Mouse (Mus musculus) liver, embryonic 14.5 days (tissue): Measurements from ENCODE around the gene E2f2. TPM values are rescaled to one million over a fixed set of nuclear protein-coding genes. Genes with fewer than 3 reads are reported as not detected.

Experiments used
- ATAC-seq: fragments of 200-750 bp; cut with Nextera tagmentation; 2 replicates; pipeline ENCODE4 v1.8.0; 2017; ENCODE audit warnings: moderate number of reproducible peaks, mild to moderate bottlenecking, moderate library complexity; ENCODE audit not compliant: insufficient read depth
- DNase-seq, 3 experiments: peaks; one replicate each; pipeline ENCODE4 v3.0.0-alpha.2; 2012 to 2013; ENCODE audit warnings: low read depth in 3 of 3, low spot score in 3 of 3
- H3K27ac ChIP-seq: fragments of 300-500 bp; sonication (generic); 2 replicates; pipeline ENCODE4 v1.5.1; 2014; ENCODE audit warnings: moderate library complexity, mild to moderate bottlenecking, control low read depth, inconsistent platforms
- H3K27me3 ChIP-seq: fragments of 300-500 bp; sonication (generic); 2 replicates; pipeline ENCODE4 v1.6.1; 2014; ENCODE audit warnings: mild to moderate bottlenecking, low read length, moderate library complexity; ENCODE audit not compliant: control insufficient read depth, insufficient read depth
- H3K36me3 ChIP-seq: fragments of 300-500 bp; sonication (generic); replicated peaks from 2 replicates; pipeline ENCODE4 v1.6.1; 2014; ENCODE audit warnings: low read depth; ENCODE audit not compliant: control insufficient read depth, insufficient read depth
- H3K4me1 ChIP-seq, 2 experiments: fragments of 200-500 bp in 1 of 2; fragments of 300-500 bp in 1 of 2; sonication (generic) in 1 of 2; replicated peaks; 2 replicates each; pipeline ENCODE4 v1.6.1; 2012 to 2014; ENCODE audit warnings: antibody characterized with exemption in 1 of 2, inconsistent platforms in 1 of 2, low read length in 1 of 2; ENCODE audit not compliant: control insufficient read depth in 2 of 2, insufficient read depth in 2 of 2
- H3K4me2 ChIP-seq: fragments of 300-500 bp; sonication (generic); 2 replicates; pipeline ENCODE4 v1.6.1; 2014; ENCODE audit warnings: low read depth, mild to moderate bottlenecking, control low read depth, moderate library complexity
- H3K4me3 ChIP-seq, 2 experiments: fragments of 200-500 bp in 1 of 2; fragments of 300-500 bp in 1 of 2; sonication (generic) in 1 of 2; 2 replicates each; pipeline ENCODE4 v1.5.1; 2012 to 2014; ENCODE audit warnings: low read depth in 2 of 2, low read length in 2 of 2, mild to moderate bottlenecking in 2 of 2, control low read depth in 1 of 2, inconsistent platforms in 1 of 2, moderate library complexity in 1 of 2; ENCODE audit not compliant: insufficient read depth in 1 of 2
- H3K9ac ChIP-seq: fragments of 300-500 bp; sonication (generic); replicated peaks from 2 replicates; pipeline ENCODE4 v1.6.1; 2014; ENCODE audit warnings: mild to moderate bottlenecking, control low read depth, moderate library complexity
- H3K9me3 ChIP-seq: fragments of 300-500 bp; sonication (generic); 2 replicates; pipeline ENCODE4 v1.6.1; 2016; ENCODE audit warnings: low read length, mixed read lengths; ENCODE audit not compliant: control insufficient read depth
- CTCF ChIP-seq: IDR thresholded peaks from 2 replicates; pipeline ENCODE4 v1.5.1; 2016; ENCODE audit warnings: antibody characterized with exemption, low read depth, control low read depth
- EP300 ChIP-seq: IDR thresholded peaks from 2 replicates; pipeline ENCODE4 v1.6.1; 2016; ENCODE audit warnings: antibody characterized with exemption, low read depth
- WGBS: fragments of 180-500 bp; shearing (Covaris S2); extraction: QIAGEN DNeasy Blood & Tissue Kit; methylation state at CpG from one replicate; pipeline ENCODE4 v1.1.7; 2014; ENCODE audit not compliant: insufficient replicate concordance; 5-methylcytosine and 5-hydroxymethylcytosine counted together
- polyA plus RNA-seq, 2 experiments: library from polyadenylated mRNA; depleted of rRNA in 1 of 2; stranded (reverse) in 1 of 2; unstranded in 1 of 2; fragments of >200 nt; fragmentation: Nextera tagmentation in 1 of 2; extraction: Ambion mirVana in 1 of 2; gene quantifications; 2 replicates each; pipeline versions ENCODE4 v1.2.1 to v1.2.3; 2012 to 2014

Gene E2f2
- polyA plus RNA-seq, 2 experiments = 40.5 to 50.3 TPM

- Histone ChIP-seq H3K27ac (no peak overlapping the region), H3K4me3 (no peak overlapping the region), H3K9me3 (no peaks in the 10 kb centered on the region), H3K27me3 (no peaks in the 10 kb centered on the region), H3K36me3 (no peaks in the 10 kb centered on the region), H3K9ac (no peak overlapping the region), H3K4me1 (peaks cover 0 to 2% of the 10 kb centered on the region in 2 experiments; a peak in 1 of 4 replicates), H3K4me2 (no peak overlapping the region)
- WGBS = 59% methylated on average over 5 of the region's 5 CpGs
- TF ChIP-seq CTCF (no peak), EP300 (no peak)
- ATAC-seq (no peak), DNase-seq (no peak)
Observed at GRCm38 (mm10) chr4:136126019-136126418, 46.2 kb upstream of the E2f2 start.

DNA sequence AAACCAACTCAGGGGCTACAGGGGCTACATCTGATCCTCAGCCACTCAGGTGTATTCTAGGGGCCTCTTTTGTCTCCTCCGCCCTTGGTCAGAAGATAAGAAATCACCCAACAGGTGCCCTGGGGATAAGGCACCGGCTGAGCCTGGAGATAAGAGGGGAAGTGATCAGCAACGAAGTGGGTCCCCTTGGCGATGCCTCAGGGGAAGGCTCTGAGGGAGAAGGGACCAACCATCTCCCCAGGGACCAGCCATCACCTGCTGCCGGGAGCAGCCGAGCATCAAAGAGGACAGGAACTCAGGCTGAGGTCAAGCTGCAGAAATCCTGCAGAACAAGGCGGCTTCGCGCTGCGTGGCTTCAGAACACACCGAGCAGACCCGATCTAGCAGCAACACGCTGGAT, 44.5 kb upstream of the E2f2 start:
- WGBS = 40% methylated on average over 13 of the region's 13 CpGs
- Histone ChIP-seq H3K4me1 (peaks cover 0 to 2% of the 10 kb centered on the region in 2 experiments; a peak in 1 of 4 replicates), H3K9me3 (no peaks in the 10 kb centered on the region), H3K4me2 (no peak overlapping the region), H3K27me3 (no peaks in the 10 kb centered on the region; the same call in 1 of the 2 replicates), H3K9ac (no peak overlapping the region), H3K27ac (no peak overlapping the region), H3K4me3 (no peak overlapping the region), H3K36me3 (no peaks in the 10 kb centered on the region)
- ATAC-seq (no peak), DNase-seq (no peak)
- no peak for TF ChIP-seq CTCF
- no peak for TF ChIP-seq EP300

DNA sequence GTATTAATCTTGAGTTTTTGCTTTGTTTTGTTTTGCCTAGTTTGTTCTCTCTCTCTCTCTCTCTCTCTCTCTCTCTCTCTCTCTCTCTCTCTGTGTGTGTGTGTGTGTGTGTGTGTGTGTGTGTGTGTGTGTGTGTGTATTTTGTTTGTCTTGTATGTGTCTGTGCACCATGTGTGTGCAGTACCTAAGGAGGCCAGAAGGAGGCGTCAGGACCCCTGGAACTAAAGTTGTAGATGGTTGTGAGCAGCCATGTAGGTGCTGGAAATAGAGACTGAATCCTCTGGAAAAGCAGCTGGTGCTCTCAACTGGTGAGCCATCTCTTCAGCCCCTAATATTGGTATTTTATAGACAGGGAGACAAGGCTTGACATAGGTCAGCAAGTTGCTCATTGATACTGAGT, 42.4 kb upstream of the E2f2 start:
- H3K27ac ChIP-seq = no peak overlapping the region
- no peaks in the 10 kb centered on the region for H3K9me3 ChIP-seq
- H3K9ac ChIP-seq = no peak overlapping the region
- 0 out of 4 replicates have a peak, but pooled peaks cover 0 to 4% of the 10 kb centered on the region in 2 experiments for H3K4me1 ChIP-seq
- peaks cover 16% of the 10 kb centered on the region for H3K27me3 ChIP-seq
- WGBS = 42% methylated on average over 1 of the region's 1 CpGs
- no peak overlapping the region for H3K4me2 ChIP-seq
- H3K36me3 ChIP-seq = no peaks in the 10 kb centered on the region
- no peak for TF ChIP-seq EP300
- peak; percentile 39 for TF ChIP-seq CTCF
- ATAC-seq (no peak), DNase-seq (no peak)
- no peak overlapping the region for H3K4me3 ChIP-seq

DNA sequence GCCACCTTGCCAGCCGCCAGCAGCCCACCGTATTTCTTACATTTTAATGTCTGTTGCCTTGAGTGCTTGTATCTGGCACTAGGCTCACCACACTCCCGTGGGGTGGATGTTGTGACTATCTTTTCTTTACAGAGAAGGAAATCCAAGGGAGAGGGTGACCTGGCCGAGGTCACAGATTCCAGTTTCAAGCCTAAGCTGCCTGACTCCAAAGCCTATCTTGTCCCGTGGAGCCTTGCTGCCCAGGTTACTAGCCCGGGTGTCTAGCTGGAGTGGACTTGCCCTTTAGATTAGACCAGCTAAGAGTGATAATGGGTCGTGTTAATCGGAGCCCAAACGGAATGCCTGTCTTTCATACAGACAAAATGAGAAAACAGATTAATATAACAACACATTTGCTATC, 38.4 kb upstream of the E2f2 start:
- no peak overlapping the region for H3K9ac ChIP-seq
- H3K4me1 ChIP-seq = 0 out of 4 replicates have a peak, but pooled peaks cover 0 to 2% of the 10 kb centered on the region in 2 experiments
- H3K36me3 ChIP-seq = no peaks in the 10 kb centered on the region
- H3K27ac ChIP-seq = no peak overlapping the region
- no peak overlapping the region for H3K4me3 ChIP-seq
- H3K4me2 ChIP-seq = no peak overlapping the region
- no peak for DNase-seq
- no peak for ATAC-seq
- H3K9me3 ChIP-seq = no peaks in the 10 kb centered on the region
- TF ChIP-seq CTCF = no peak
- no peak for TF ChIP-seq EP300
- WGBS = 16% methylated on average over 9 of the region's 9 CpGs
- H3K27me3 ChIP-seq = peaks cover 34% of the 10 kb centered on the region

DNA sequence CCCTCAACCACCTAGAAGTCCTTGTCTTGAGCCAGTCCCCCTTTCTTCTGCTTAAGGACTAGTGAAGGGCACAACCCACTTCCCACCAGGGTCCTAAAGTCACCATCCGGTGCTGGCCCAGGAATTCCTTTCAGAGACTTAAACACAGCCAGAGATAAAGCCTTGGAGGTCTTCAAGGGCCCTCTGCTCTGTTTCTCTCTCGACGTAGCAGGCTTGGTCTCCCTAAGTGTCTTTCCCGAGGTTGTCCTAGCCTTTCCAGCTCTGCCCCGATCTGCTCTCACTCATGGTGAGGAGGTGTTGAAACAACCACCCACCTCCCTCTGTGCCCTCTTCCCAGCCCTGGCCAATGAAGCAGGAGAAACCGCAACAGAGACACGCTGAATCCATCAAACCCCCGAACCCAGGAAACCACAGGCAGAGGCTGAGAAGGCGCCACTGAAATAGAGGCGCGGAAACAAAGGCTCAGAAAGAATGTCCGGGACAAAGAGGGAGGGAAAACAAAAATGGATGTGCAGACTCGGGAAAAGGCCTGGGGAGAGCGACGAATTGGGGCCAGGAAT, 37.7 kb upstream of the E2f2 start:
- DNase-seq = no peak
- Histone ChIP-seq H3K4me2 (peak overlapping the region; percentile 54), H3K27ac (no peak overlapping the region), H3K27me3 (peaks cover 38% of the 10 kb centered on the region), H3K4me3 (peak overlapping the region in 1 of 2 experiments; percentile 36; a peak in 2 of 4 replicates), H3K4me1 (0 out of 4 replicates have a peak, but pooled peaks cover 0 to 2% of the 10 kb centered on the region in 2 experiments), H3K36me3 (no peaks in the 10 kb centered on the region), H3K9me3 (no peaks in the 10 kb centered on the region), H3K9ac (no peak overlapping the region)
- no peak for ATAC-seq
- WGBS = 1% methylated on average over 15 of the region's 15 CpGs
- TF ChIP-seq CTCF = no peak
- no peak for TF ChIP-seq EP300
